Mouse (Mus musculus) spleen, postnatal 10 days (tissue): ENCODE results near the gene Leng1.

Experiments
- DNase-seq, 2 experiments: peaks; one replicate each; pipeline ENCODE4 v3.0.0; 2021 to 2022; ENCODE audit warnings: low spot score in 2 of 2

Leng1 gene

GRCm38 (mm10) chr7:3692382-3692986 lies 26.8 kb upstream of the Leng1 start, which contains the start of gene Tsen34:
Gene Tsen34, plus strand, starts transcription at chr7:3692863.
- DNase-seq = no peak

- no peak for DNase-seq
Measured at GRCm38 (mm10) chr7:3691919-3692318, 26.3 kb upstream of the Leng1 start.

- DNase-seq = no peak
Measured at GRCm38 (mm10) chr7:3685400-3686187, 20.0 kb upstream of the Leng1 start.

GRCm38 (mm10) chr7:3684698-3685097 lies 19.1 kb upstream of the Leng1 start:
- no peak for DNase-seq

- no peak for DNase-seq
Measured at GRCm38 (mm10) chr7:3683908-3684550, 18.4 kb upstream of the Leng1 start.

- no peak for DNase-seq
Measured at GRCm38 (mm10) chr7:3677342-3677741, 11.7 kb upstream of the Leng1 start, which contains the start of gene Tmc4. Gene Tmc4, minus strand, starts transcription at chr7:3677553.

GRCm38 (mm10) chr7:3676371-3676770 lies 10.7 kb upstream of the Leng1 start:
- DNase-seq = no peak

- DNase-seq = no peak
Measured at GRCm38 (mm10) chr7:3675228-3675548, 9.5 kb upstream of the Leng1 start.

GRCm38 (mm10) chr7:3674507-3675227 lies 9.0 kb upstream of the Leng1 start:
- peak; percentile 77 to 89 for DNase-seq

GRCm38 (mm10) chr7:3666921-3667391 lies 1.3 kb upstream of the Leng1 start:
- peak in 1 of 2 experiments; percentile 24 for DNase-seq

- peak in 1 of 2 experiments; percentile 25 for DNase-seq
Measured at GRCm38 (mm10) chr7:3664524-3665214, 971 bp downstream of the Leng1 start.

- no peak for DNase-seq
Measured at GRCm38 (mm10) chr7:3658578-3658977, 7.1 kb downstream of the Leng1 start.

- DNase-seq = no peak
Measured at GRCm38 (mm10) chr7:3656966-3657365, 8.7 kb downstream of the Leng1 start.

- peak in 1 of 2 experiments; percentile 24 for DNase-seq
Measured at GRCm38 (mm10) chr7:3646641-3647040, 19.0 kb downstream of the Leng1 start.

- no peak for DNase-seq
Measured at GRCm38 (mm10) chr7:3646188-3646587, 19.5 kb downstream of the Leng1 start.

- no peak for DNase-seq
Measured at GRCm38 (mm10) chr7:3645488-3646025, 20.1 kb downstream of the Leng1 start.

GRCm38 (mm10) chr7:3644672-3645487 lies 20.8 kb downstream of the Leng1 start, which contains the start of gene Cnot3:
Gene Cnot3, plus strand, starts transcription at chr7:3645268.
- DNase-seq = peak; percentile 93 to 97

GRCm38 (mm10) chr7:3644348-3644671 lies 21.3 kb downstream of the Leng1 start:
- DNase-seq = peak in 1 of 2 experiments; percentile 94

GRCm38 (mm10) chr7:3643843-3644242 lies 21.8 kb downstream of the Leng1 start:
- no peak for DNase-seq

- DNase-seq = no peak
Measured at GRCm38 (mm10) chr7:3643412-3643811, 22.2 kb downstream of the Leng1 start.
